Mouse (Mus musculus): Measurements from ENCODE around the gene Chml. TPM values are rescaled to one million over a fixed set of nuclear protein-coding genes. Genes with fewer than 3 reads are reported as not detected.

Gene Chml
- polyA plus RNA-seq, 1 experiment from 2014 or later: 6.5 TPM

- WGBS: under 1% methylated on average over 22 of the region's 22 CpGs
- peak overlapping the region; percentile 76 for H3K4me3 ChIP-seq (replicated peaks)
- ATAC-seq (ENCODE audit: low FRiP score): no peak
Measured at GRCm38 (mm10) chr1:175691686-175692245, 935 bp downstream of the Chml start.

GRCm38 (mm10) chr1:175680995-175681394 lies 11.7 kb downstream of the Chml start:
- Histone ChIP-seq H3K9ac (no peak overlapping the region), H3K27ac (no peak overlapping the region), H3K36me3 (replicated peaks) (peaks cover 2% of the 10 kb centered on the region; the same call in 1 of the 2 replicates), H3K4me3 (replicated peaks) (no peak overlapping the region), H3K4me1 (no peaks in the 10 kb centered on the region), H3K4me2 (no peak overlapping the region), H3K27me3 (no peaks in the 10 kb centered on the region), H3K9me3 (no peaks in the 10 kb centered on the region)
- ATAC-seq (ENCODE audit: low FRiP score): no peak
- WGBS: 81% methylated on average over 6 of the region's 6 CpGs

More at GRCm38 (mm10) chr1:175691686-175692245, 935 bp downstream of the Chml start:
- Histone ChIP-seq H3K27ac (peak overlapping the region; percentile 90), H3K36me3 (replicated peaks) (peaks cover 15% of the 10 kb centered on the region), H3K27me3 (no peaks in the 10 kb centered on the region), H3K4me1 (peaks cover 25% of the 10 kb centered on the region), H3K4me2 (peak overlapping the region; percentile 80), H3K9me3 (no peaks in the 10 kb centered on the region), H3K9ac (peak overlapping the region; percentile 83)

DNA sequence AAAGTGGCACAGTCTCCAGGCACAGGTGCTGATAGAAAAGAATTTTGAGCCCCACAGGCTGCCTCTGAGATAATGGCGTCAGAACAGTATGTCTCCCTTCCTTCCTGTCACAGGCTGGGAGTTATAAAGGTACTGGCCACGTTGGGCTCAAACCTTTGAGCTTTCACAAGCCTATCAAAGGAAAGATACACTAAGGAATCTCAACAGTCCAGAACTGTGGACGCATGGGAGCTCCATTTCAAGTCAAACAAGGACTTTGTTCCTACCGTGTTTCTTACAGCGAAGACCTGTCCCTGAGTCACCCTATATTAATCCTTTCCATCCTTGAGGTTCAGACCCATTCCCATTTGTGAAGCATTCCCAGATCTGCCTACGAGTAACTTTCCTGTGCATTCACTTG lies 15.2 kb downstream of the Chml start:
- no peak overlapping the region for H3K4me3 ChIP-seq (replicated peaks)
- no peaks in the 10 kb centered on the region for H3K9me3 ChIP-seq
- no peak overlapping the region for H3K4me2 ChIP-seq
- WGBS: 88% methylated on average over 6 of the region's 6 CpGs
- H3K27ac ChIP-seq: no peak overlapping the region
- no peaks in the 10 kb centered on the region for H3K4me1 ChIP-seq
- no peak for ATAC-seq (ENCODE audit: low FRiP score)
- H3K9ac ChIP-seq: no peak overlapping the region
- H3K27me3 ChIP-seq: no peaks in the 10 kb centered on the region
- no peaks in the 10 kb centered on the region for H3K36me3 ChIP-seq (replicated peaks)

DNA sequence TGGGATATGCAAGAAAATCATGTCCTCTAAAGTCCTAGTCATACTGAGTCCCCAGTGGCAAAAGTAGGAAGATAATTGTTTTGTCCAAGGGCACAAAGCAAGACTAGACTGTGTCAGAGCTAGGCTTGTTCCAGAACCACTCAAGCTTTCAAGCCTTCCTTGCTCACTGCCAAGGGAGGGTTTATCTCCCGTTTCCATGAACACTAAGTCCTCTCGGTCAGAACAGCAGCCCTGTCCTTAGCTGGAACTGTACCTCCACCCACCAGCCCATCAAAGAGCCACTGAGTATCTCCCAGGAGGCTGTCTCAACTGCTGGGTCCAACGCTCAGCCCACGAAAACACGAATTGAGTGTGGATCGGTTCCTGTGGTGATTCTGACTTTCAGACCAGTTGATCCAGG lies 17.6 kb downstream of the Chml start:
- no peak for ATAC-seq (ENCODE audit: low FRiP score)
- WGBS: 90% methylated on average over 6 of the region's 6 CpGs
- H3K9me3 ChIP-seq: no peaks in the 10 kb centered on the region
- no peak overlapping the region for H3K4me2 ChIP-seq
- no peaks in the 10 kb centered on the region for H3K27me3 ChIP-seq
- H3K9ac ChIP-seq: no peak overlapping the region
- H3K4me1 ChIP-seq: no peaks in the 10 kb centered on the region; the same call in 1 of the 2 replicates
- no peak overlapping the region for H3K4me3 ChIP-seq (replicated peaks)
- no peak overlapping the region for H3K27ac ChIP-seq
- H3K36me3 ChIP-seq (replicated peaks): no peaks in the 10 kb centered on the region

GRCm38 (mm10) chr1:175673563-175674325 lies 19.0 kb downstream of the Chml start:
- peaks cover 3% of the 10 kb centered on the region; the same call in 1 of the 2 replicates for H3K4me1 ChIP-seq
- H3K36me3 ChIP-seq (replicated peaks): no peaks in the 10 kb centered on the region
- H3K9ac ChIP-seq: no peak overlapping the region
- H3K4me2 ChIP-seq: no peak overlapping the region
- H3K27ac ChIP-seq: no peak overlapping the region
- ATAC-seq (ENCODE audit: low FRiP score): no peak
- H3K9me3 ChIP-seq: no peaks in the 10 kb centered on the region
- H3K4me3 ChIP-seq (replicated peaks): no peak overlapping the region
- WGBS: 86% methylated on average over 7 of the region's 7 CpGs
- no peaks in the 10 kb centered on the region for H3K27me3 ChIP-seq

GRCm38 (mm10) chr1:175671626-175672025 lies 21.1 kb downstream of the Chml start:
- Histone ChIP-seq H3K27ac (no peak overlapping the region), H3K4me1 (peaks cover 3% of the 10 kb centered on the region; the same call in 1 of the 2 replicates), H3K36me3 (replicated peaks) (no peaks in the 10 kb centered on the region), H3K9ac (no peak overlapping the region), H3K27me3 (no peaks in the 10 kb centered on the region), H3K9me3 (no peaks in the 10 kb centered on the region), H3K4me2 (no peak overlapping the region), H3K4me3 (replicated peaks) (no peak overlapping the region)
- WGBS: 38% methylated on average over 1 of the region's 1 CpGs
- ATAC-seq (ENCODE audit: low FRiP score): no peak

- H3K9me3 ChIP-seq: no peaks in the 10 kb centered on the region
- H3K36me3 ChIP-seq (replicated peaks): no peaks in the 10 kb centered on the region
- H3K4me1 ChIP-seq: peaks cover 6% of the 10 kb centered on the region
- no peak overlapping the region for H3K4me3 ChIP-seq (replicated peaks)
- whole genome bisulfite sequencing: 64% methylated on average over 7 of the region's 7 CpGs
- no peak overlapping the region for H3K9ac ChIP-seq
- H3K27me3 ChIP-seq: no peaks in the 10 kb centered on the region
- ATAC-seq (ENCODE audit: low FRiP score): no peak
- no peak overlapping the region for H3K4me2 ChIP-seq
- H3K27ac ChIP-seq: no peak overlapping the region
Measured at GRCm38 (mm10) chr1:175670042-175670441, 22.7 kb downstream of the Chml start.

- ATAC-seq (ENCODE audit: low FRiP score): no peak
- WGBS: 89% methylated on average over 3 of the region's 3 CpGs
- no peak overlapping the region for H3K9ac ChIP-seq
- no peak overlapping the region for H3K4me2 ChIP-seq
- H3K4me1 ChIP-seq: peaks cover 6% of the 10 kb centered on the region
- no peaks in the 10 kb centered on the region for H3K9me3 ChIP-seq
- no peaks in the 10 kb centered on the region for H3K27me3 ChIP-seq
- H3K4me3 ChIP-seq (replicated peaks): no peak overlapping the region
- no peaks in the 10 kb centered on the region for H3K36me3 ChIP-seq (replicated peaks)
- H3K27ac ChIP-seq: no peak overlapping the region
Measured at GRCm38 (mm10) chr1:175669456-175669855, 23.2 kb downstream of the Chml start.

DNA sequence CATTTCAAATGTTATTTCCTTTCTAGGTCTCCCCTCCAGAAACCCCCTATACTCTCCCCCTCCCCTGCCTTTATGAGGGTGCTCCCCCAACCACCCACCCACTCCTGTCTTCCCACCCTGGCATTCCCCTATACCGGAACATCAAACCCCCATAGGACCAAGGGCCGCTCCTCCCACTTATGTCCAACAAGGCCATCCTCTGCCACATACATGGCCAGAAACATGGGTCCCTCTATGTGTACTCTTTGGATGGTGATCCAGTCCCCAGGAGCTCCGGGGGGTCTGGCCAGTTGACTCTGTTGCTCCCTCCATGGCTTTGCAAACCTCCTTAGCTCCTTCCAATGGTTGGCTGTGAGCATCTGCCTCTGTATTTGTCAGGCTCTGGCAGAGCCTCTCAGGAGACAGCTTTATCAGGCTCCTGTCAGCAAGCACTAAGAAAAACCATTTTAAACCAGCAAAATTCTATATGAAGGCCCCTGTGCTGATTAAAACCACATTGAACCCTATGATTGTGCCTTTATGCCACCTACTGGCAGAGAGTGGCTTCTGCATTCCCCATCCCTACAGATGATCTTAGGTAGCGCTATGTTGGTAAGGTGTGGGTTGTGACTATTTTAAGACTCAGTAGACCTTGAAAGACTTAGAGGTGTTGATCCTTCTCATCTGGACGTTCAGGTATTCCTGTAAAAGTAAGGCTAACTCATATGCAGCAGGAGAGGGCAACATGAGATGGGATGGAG lies 23.9 kb downstream of the Chml start:
- no peaks in the 10 kb centered on the region for H3K27me3 ChIP-seq
- ATAC-seq (ENCODE audit: low FRiP score): peak; percentile 49
- H3K4me2 ChIP-seq: no peak overlapping the region
- no peaks in the 10 kb centered on the region for H3K9me3 ChIP-seq
- H3K4me1 ChIP-seq: peaks cover 6% of the 10 kb centered on the region
- WGBS: 82% methylated on average over 5 of the region's 5 CpGs
- H3K4me3 ChIP-seq (replicated peaks): no peak overlapping the region
- no peaks in the 10 kb centered on the region for H3K36me3 ChIP-seq (replicated peaks)
- H3K9ac ChIP-seq: no peak overlapping the region
- H3K27ac ChIP-seq: no peak overlapping the region

DNA sequence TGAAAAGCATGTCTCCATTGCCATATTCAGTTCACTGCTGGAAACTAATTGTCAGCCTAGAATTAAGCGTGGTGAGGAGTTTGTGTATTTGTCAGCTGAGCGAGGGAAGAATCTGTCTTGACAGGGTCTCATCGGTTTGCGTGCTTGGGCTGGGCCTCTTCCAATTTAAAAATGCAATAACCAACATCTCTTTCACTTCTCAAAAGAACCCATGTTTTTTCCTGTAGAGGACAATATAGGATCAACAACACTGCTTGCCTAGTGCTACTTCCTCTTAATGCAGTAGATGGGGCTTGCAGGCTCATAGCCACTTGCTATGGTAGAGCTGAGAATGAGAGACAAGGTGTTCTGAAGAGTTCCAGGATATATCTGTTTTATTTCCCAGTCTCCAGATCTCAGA lies 32.8 kb downstream of the Chml start:
- WGBS: 89% methylated on average over 4 of the region's 4 CpGs
- Histone ChIP-seq H3K36me3 (replicated peaks) (0 out of 2 replicates have a peak, but pooled peaks cover 5% of the 10 kb centered on the region), H3K4me2 (no peak overlapping the region), H3K27me3 (no peaks in the 10 kb centered on the region), H3K9ac (no peak overlapping the region), H3K4me1 (no peaks in the 10 kb centered on the region), H3K4me3 (replicated peaks) (no peak overlapping the region), H3K27ac (no peak overlapping the region), H3K9me3 (no peaks in the 10 kb centered on the region)
- no peak for ATAC-seq (ENCODE audit: low FRiP score)

DNA sequence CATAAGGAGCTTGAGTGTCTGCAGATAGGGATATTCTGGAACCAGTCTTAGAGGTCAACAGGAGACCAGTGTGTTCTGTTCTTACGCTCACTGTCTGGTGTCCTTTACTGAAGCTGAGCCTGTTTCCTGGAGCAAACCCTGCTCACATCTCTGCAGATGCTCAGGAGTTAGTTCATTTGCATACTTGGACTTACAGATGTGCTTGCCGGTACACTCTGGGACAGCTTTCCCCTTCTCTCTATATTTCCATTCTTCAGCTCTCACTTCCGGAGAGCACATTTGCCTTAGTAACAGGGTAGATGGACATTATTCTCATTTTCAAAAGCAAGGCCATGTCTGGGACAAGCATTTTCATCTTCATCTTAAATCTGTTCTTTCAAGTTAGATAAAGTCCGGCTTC lies 44.1 kb downstream of the Chml start:
- Histone ChIP-seq H3K36me3 (replicated peaks) (no peaks in the 10 kb centered on the region), H3K4me2 (no peak overlapping the region), H3K4me1 (no peaks in the 10 kb centered on the region), H3K9ac (no peak overlapping the region), H3K27ac (no peak overlapping the region), H3K4me3 (replicated peaks) (no peak overlapping the region), H3K9me3 (no peaks in the 10 kb centered on the region), H3K27me3 (no peaks in the 10 kb centered on the region)
- no peak for ATAC-seq (ENCODE audit: low FRiP score)
- 94% methylated on average over 4 of the region's 4 CpGs for WGBS

- no peaks in the 10 kb centered on the region for H3K36me3 ChIP-seq (replicated peaks)
- no peak overlapping the region for H3K27ac ChIP-seq
- no peaks in the 10 kb centered on the region for H3K4me1 ChIP-seq
- ATAC-seq (ENCODE audit: low FRiP score): no peak
- no peak overlapping the region for H3K4me3 ChIP-seq (replicated peaks)
- H3K27me3 ChIP-seq: no peaks in the 10 kb centered on the region
- H3K4me2 ChIP-seq: no peak overlapping the region
- no peak overlapping the region for H3K9ac ChIP-seq
- 86% methylated on average over 9 of the region's 9 CpGs for WGBS
- H3K9me3 ChIP-seq: no peaks in the 10 kb centered on the region
Measured at GRCm38 (mm10) chr1:175646952-175647351, 45.7 kb downstream of the Chml start.

Data from forebrain, embryonic 12.5 days (tissue).